Mouse (Mus musculus) embryonic facial prominence, embryonic 12.5 days (tissue): ENCODE measurements at regions not wholly inside any gene's neighbourhood (a gene's known extent, or its start where the extent isn't known, plus 50 kb on each side); places are given as distances from the start of the nearest gene placed in this dataset.
"Not testable (repeated sequence)": the region's sequence is repeated elsewhere in the genome, so short reads cannot be mapped to it uniquely, and the experiment has no call there.

Experiments
- ATAC-seq: fragments of 200-750 bp; cut with Nextera tagmentation; 2 replicates; pipeline ENCODE4 v1.8.0; 2017; ENCODE audit not compliant: insufficient number of reproducible peaks, insufficient read depth, low FRiP score, low TSS enrichment
- H3K27ac ChIP-seq: fragments of 300-500 bp; sonication (generic); 2 replicates; pipeline ENCODE4 v1.5.1; 2016; ENCODE audit warnings: mild to moderate bottlenecking
- H3K27me3 ChIP-seq: fragments of 300-500 bp; sonication (generic); 2 replicates; pipeline ENCODE4 v1.6.1; 2016; ENCODE audit warnings: mild to moderate bottlenecking, moderate library complexity
- H3K36me3 ChIP-seq: fragments of 300-500 bp; sonication (generic); 2 replicates; pipeline ENCODE4 v1.6.1; 2016; ENCODE audit warnings: mild to moderate bottlenecking
- H3K4me1 ChIP-seq: fragments of 300-500 bp; sonication (generic); 2 replicates; pipeline ENCODE4 v1.6.1; 2016
- H3K4me2 ChIP-seq: fragments of 300-500 bp; sonication (generic); replicated peaks from 2 replicates; pipeline ENCODE4 v1.6.1; 2016; ENCODE audit warnings: mild to moderate bottlenecking, moderate library complexity
- H3K4me3 ChIP-seq: fragments of 300-500 bp; sonication (generic); 2 replicates; pipeline ENCODE4 v1.5.1; 2016; ENCODE audit warnings: mild to moderate bottlenecking
- H3K9ac ChIP-seq: fragments of 300-500 bp; sonication (generic); 2 replicates; pipeline ENCODE4 v1.6.1; 2016; ENCODE audit warnings: mild to moderate bottlenecking, moderate library complexity
- H3K9me3 ChIP-seq: fragments of 300-500 bp; sonication (generic); 2 replicates; pipeline ENCODE4 v1.6.1; 2016; ENCODE audit warnings: mild to moderate bottlenecking, moderate library complexity
- WGBS: fragments of 180-500 bp; shearing (Covaris S2); methylation state at CpG from one replicate; pipeline ENCODE4 v1.1.7; 2016; 5-methylcytosine and 5-hydroxymethylcytosine counted together

- Histone ChIP-seq H3K27me3 (no peaks in the 10 kb centered on the region), H3K4me3 (no peak overlapping the region), H3K9me3 (no peaks in the 10 kb centered on the region), H3K4me2 (no peak overlapping the region), H3K4me1 (no peaks in the 10 kb centered on the region), H3K9ac (no peak overlapping the region), H3K27ac (no peak overlapping the region), H3K36me3 (no peaks in the 10 kb centered on the region)
- ATAC-seq, result no peak
Measured at GRCm38 (mm10) chr12:32434506-32435002, 56.0 kb downstream of the Ccdc71l start.

- 56% methylated on average over 1 of the region's 1 CpGs for WGBS
- no peak overlapping the region for H3K9ac ChIP-seq
- no peaks in the 10 kb centered on the region for H3K27me3 ChIP-seq
- no peak overlapping the region for H3K4me3 ChIP-seq
- no peaks in the 10 kb centered on the region for H3K36me3 ChIP-seq
- no peaks in the 10 kb centered on the region for H3K9me3 ChIP-seq
- no peak overlapping the region for H3K27ac ChIP-seq
- H3K4me2 ChIP-seq, result no peak overlapping the region
- no peak for ATAC-seq
- no peaks in the 10 kb centered on the region for H3K4me1 ChIP-seq
Measured at GRCm38 (mm10) chr12:32435126-32435525, 56.6 kb downstream of the Ccdc71l start.

GRCm38 (mm10) chr12:32438209-32438608 is 59.7 kb downstream of the Ccdc71l start:
- Histone ChIP-seq H3K27ac (no peak overlapping the region), H3K36me3 (no peaks in the 10 kb centered on the region), H3K9me3 (no peaks in the 10 kb centered on the region), H3K4me1 (no peaks in the 10 kb centered on the region), H3K4me3 (no peak overlapping the region), H3K9ac (no peak overlapping the region), H3K27me3 (no peaks in the 10 kb centered on the region), H3K4me2 (no peak overlapping the region)
- ATAC-seq, result no peak
- WGBS, result 75% methylated on average over 1 of the region's 1 CpGs

GRCm38 (mm10) chr12:32444770-32445169 is 66.3 kb downstream of the Ccdc71l start:
- no peaks in the 10 kb centered on the region for H3K27me3 ChIP-seq
- ATAC-seq, result no peak

GRCm38 (mm10) chr12:32445874-32446273 is 67.4 kb downstream of the Ccdc71l start:
- no peak overlapping the region for H3K9ac ChIP-seq
- H3K27me3 ChIP-seq, result no peaks in the 10 kb centered on the region
- no peak for ATAC-seq
- H3K4me3 ChIP-seq, result no peak overlapping the region
- no peak overlapping the region for H3K4me2 ChIP-seq
- H3K9me3 ChIP-seq, result no peaks in the 10 kb centered on the region
- H3K36me3 ChIP-seq, result no peaks in the 10 kb centered on the region
- H3K27ac ChIP-seq, result no peak overlapping the region
- H3K4me1 ChIP-seq, result no peaks in the 10 kb centered on the region

More at GRCm38 (mm10) chr12:32444770-32445169, 66.3 kb downstream of the Ccdc71l start:
- Histone ChIP-seq H3K27ac (no peak overlapping the region), H3K36me3 (no peaks in the 10 kb centered on the region), H3K4me3 (no peak overlapping the region), H3K4me2 (no peak overlapping the region), H3K4me1 (no peaks in the 10 kb centered on the region), H3K9me3 (no peaks in the 10 kb centered on the region), H3K9ac (no peak overlapping the region)
- WGBS, result 78% methylated on average over 4 of the region's 4 CpGs

- Histone ChIP-seq H3K9me3 (no peaks in the 10 kb centered on the region), H3K4me3 (no peak overlapping the region), H3K36me3 (no peaks in the 10 kb centered on the region), H3K9ac (no peak overlapping the region), H3K4me1 (no peaks in the 10 kb centered on the region), H3K27ac (no peak overlapping the region), H3K4me2 (no peak overlapping the region), H3K27me3 (no peaks in the 10 kb centered on the region)
- ATAC-seq, result no peak
Measured at GRCm38 (mm10) chr12:32449373-32449772, 70.9 kb downstream of the Ccdc71l start.

GRCm38 (mm10) chr12:32451226-32451625 is 72.7 kb downstream of the Ccdc71l start:
- Histone ChIP-seq H3K27ac (no peak overlapping the region), H3K27me3 (no peaks in the 10 kb centered on the region), H3K9me3 (no peaks in the 10 kb centered on the region), H3K4me3 (no peak overlapping the region), H3K4me1 (no peaks in the 10 kb centered on the region), H3K36me3 (no peaks in the 10 kb centered on the region), H3K9ac (no peak overlapping the region), H3K4me2 (no peak overlapping the region)
- WGBS, result 48% methylated on average over 1 of the region's 1 CpGs
- no peak for ATAC-seq

- no peak overlapping the region for H3K4me2 ChIP-seq
- H3K9me3 ChIP-seq, result no peaks in the 10 kb centered on the region
- ATAC-seq, result no peak
Measured at GRCm38 (mm10) chr12:32454794-32455193, 76.3 kb downstream of the Ccdc71l start.

GRCm38 (mm10) chr12:32455231-32455630 is 76.7 kb downstream of the Ccdc71l start:
- not testable (repeated sequence) for ATAC-seq, H3K27ac ChIP-seq, H3K27me3 ChIP-seq, H3K4me3 ChIP-seq, H3K9ac ChIP-seq, H3K9me3 ChIP-seq, H3K36me3 ChIP-seq, H3K4me1 ChIP-seq, H3K4me2 ChIP-seq
- WGBS, result 86% methylated on average over 3 of the region's 3 CpGs

More at GRCm38 (mm10) chr12:32454794-32455193, 76.3 kb downstream of the Ccdc71l start:
- H3K9ac ChIP-seq, result no peak overlapping the region
- H3K36me3 ChIP-seq, result no peaks in the 10 kb centered on the region
- H3K27me3 ChIP-seq, result no peaks in the 10 kb centered on the region
- no peak overlapping the region for H3K4me3 ChIP-seq
- no peak overlapping the region for H3K27ac ChIP-seq
- H3K4me1 ChIP-seq, result no peaks in the 10 kb centered on the region

GRCm38 (mm10) chr12:32455913-32456312 is 77.4 kb downstream of the Ccdc71l start:
- H3K4me1 ChIP-seq, result no peaks in the 10 kb centered on the region
- H3K36me3 ChIP-seq, result no peaks in the 10 kb centered on the region
- no peak overlapping the region for H3K9ac ChIP-seq
- no peak overlapping the region for H3K4me2 ChIP-seq
- no peak; the same call in 1 of the 2 replicates for ATAC-seq
- H3K27ac ChIP-seq, result no peak overlapping the region
- H3K4me3 ChIP-seq, result no peak overlapping the region
- no peaks in the 10 kb centered on the region for H3K9me3 ChIP-seq
- H3K27me3 ChIP-seq, result no peaks in the 10 kb centered on the region

GRCm38 (mm10) chr12:32456796-32457195 is 78.3 kb downstream of the Ccdc71l start:
- H3K9me3 ChIP-seq, result no peaks in the 10 kb centered on the region
- H3K4me2 ChIP-seq, result no peak overlapping the region
- H3K36me3 ChIP-seq, result no peaks in the 10 kb centered on the region
- ATAC-seq, result no peak
- no peaks in the 10 kb centered on the region for H3K27me3 ChIP-seq
- no peaks in the 10 kb centered on the region for H3K4me1 ChIP-seq
- H3K9ac ChIP-seq, result no peak overlapping the region
- WGBS, result 80% methylated on average over 4 of the region's 4 CpGs
- no peak overlapping the region for H3K4me3 ChIP-seq
- no peak overlapping the region for H3K27ac ChIP-seq

- H3K4me2 ChIP-seq, result no peak overlapping the region
- no peaks in the 10 kb centered on the region for H3K27me3 ChIP-seq
- no peaks in the 10 kb centered on the region for H3K36me3 ChIP-seq
- no peaks in the 10 kb centered on the region for H3K9me3 ChIP-seq
- no peak overlapping the region for H3K27ac ChIP-seq
- H3K4me1 ChIP-seq, result no peaks in the 10 kb centered on the region
- ATAC-seq, result no peak
- H3K9ac ChIP-seq, result no peak overlapping the region
- H3K4me3 ChIP-seq, result no peak overlapping the region
- WGBS, result 64% methylated on average over 1 of the region's 1 CpGs
Measured at GRCm38 (mm10) chr12:32458386-32458785, 79.9 kb downstream of the Ccdc71l start.
